Mouse (Mus musculus) liver, embryonic 13.5 days (tissue): ENCODE data around the gene Dcst2. TPM values are rescaled to one million over a fixed set of nuclear protein-coding genes. Genes with fewer than 3 reads are reported as not detected.
A peak's percentile ranks its signal among the peaks of the same experiment; 100 is the strongest.

Experiments used
- ATAC-seq: fragments of 200-750 bp; cut with Nextera tagmentation; 2 replicates; pipeline ENCODE4 v1.8.0; 2017; ENCODE audit warnings: low read depth, mild to moderate bottlenecking, moderate number of reproducible peaks, moderate library complexity
- DNase-seq: peaks from one replicate; pipeline ENCODE4 v3.0.0; 2022
- H3K27ac ChIP-seq: fragments of 300-500 bp; sonication (generic); 2 replicates; pipeline ENCODE4 v1.5.1; 2015; ENCODE audit warnings: moderate library complexity, mild to moderate bottlenecking, inconsistent platforms
- H3K27me3 ChIP-seq: fragments of 300-500 bp; sonication (generic); 2 replicates; pipeline ENCODE4 v1.6.1; 2015; ENCODE audit warnings: mild to moderate bottlenecking, inconsistent platforms
- H3K36me3 ChIP-seq: fragments of 300-500 bp; sonication (generic); 2 replicates; pipeline ENCODE4 v1.6.1; 2015; ENCODE audit warnings: mild to moderate bottlenecking, inconsistent platforms
- H3K4me1 ChIP-seq: fragments of 300-500 bp; sonication (generic); replicated peaks from 2 replicates; pipeline ENCODE4 v1.6.1; 2015; ENCODE audit warnings: inconsistent platforms
- H3K4me2 ChIP-seq: fragments of 300-500 bp; sonication (generic); 2 replicates; pipeline ENCODE4 v1.6.1; 2015; ENCODE audit warnings: inconsistent platforms, mild to moderate bottlenecking, moderate library complexity
- H3K4me3 ChIP-seq: fragments of 300-500 bp; sonication (generic); replicated peaks from 2 replicates; pipeline ENCODE4 v1.5.1; 2015; ENCODE audit warnings: mild to moderate bottlenecking, inconsistent platforms
- H3K9ac ChIP-seq: fragments of 300-500 bp; sonication (generic); 2 replicates; pipeline ENCODE4 v1.6.1; 2015; ENCODE audit warnings: mild to moderate bottlenecking, inconsistent platforms
- H3K9me3 ChIP-seq: fragments of 300-500 bp; sonication (generic); replicated peaks from 2 replicates; pipeline ENCODE4 v1.6.1; 2016; ENCODE audit warnings: inconsistent platforms
- WGBS: fragments of 180-500 bp; shearing (Covaris S2); methylation state at CpG from one replicate; pipeline ENCODE4 v1.1.7; 2015; ENCODE audit not compliant: insufficient replicate concordance; 5-methylcytosine and 5-hydroxymethylcytosine counted together
- polyA plus RNA-seq: library from polyadenylated mRNA; unstranded; fragments of >200 nt; fragmentation: Nextera tagmentation; extraction: Ambion mirVana; gene quantifications from 2 replicates; pipeline ENCODE4 v1.2.1, GENCODE M21; 2015

The Dcst2 gene
- polyA plus RNA-seq, 1 experiment from 2014 or later = 0.08 TPM

DNA sequence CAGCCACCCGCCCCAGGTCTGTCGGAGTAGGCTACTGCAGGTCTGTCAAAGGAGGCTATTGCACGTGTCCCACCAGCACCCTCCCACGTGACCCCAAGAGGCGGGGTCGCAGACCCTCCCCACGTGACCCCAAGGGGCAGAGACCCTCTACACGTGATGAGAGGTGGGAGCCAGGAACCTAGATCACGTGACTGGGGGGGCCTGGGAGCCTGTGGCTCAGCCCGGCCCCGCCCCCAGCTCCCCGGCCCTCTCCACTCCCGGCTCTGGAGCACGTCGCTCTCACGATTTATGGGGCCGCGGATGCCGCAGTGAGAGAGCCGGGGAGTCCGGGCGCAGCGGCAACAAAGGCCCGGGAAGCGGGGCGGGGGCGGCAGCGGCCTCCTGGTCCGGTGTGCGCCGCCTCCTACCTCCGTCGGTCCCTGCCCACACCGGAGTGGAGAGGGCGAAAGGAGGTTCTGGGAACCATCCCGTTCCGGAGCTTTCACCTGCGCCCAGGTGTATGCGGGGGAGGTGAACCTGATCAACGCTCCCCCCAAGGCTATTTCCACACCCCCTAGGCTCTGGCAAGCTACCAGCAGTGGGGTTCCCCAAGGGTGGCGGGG lies 41.1 kb upstream of the Dcst2 start:
- no peak overlapping the region for H3K9ac ChIP-seq

DNA sequence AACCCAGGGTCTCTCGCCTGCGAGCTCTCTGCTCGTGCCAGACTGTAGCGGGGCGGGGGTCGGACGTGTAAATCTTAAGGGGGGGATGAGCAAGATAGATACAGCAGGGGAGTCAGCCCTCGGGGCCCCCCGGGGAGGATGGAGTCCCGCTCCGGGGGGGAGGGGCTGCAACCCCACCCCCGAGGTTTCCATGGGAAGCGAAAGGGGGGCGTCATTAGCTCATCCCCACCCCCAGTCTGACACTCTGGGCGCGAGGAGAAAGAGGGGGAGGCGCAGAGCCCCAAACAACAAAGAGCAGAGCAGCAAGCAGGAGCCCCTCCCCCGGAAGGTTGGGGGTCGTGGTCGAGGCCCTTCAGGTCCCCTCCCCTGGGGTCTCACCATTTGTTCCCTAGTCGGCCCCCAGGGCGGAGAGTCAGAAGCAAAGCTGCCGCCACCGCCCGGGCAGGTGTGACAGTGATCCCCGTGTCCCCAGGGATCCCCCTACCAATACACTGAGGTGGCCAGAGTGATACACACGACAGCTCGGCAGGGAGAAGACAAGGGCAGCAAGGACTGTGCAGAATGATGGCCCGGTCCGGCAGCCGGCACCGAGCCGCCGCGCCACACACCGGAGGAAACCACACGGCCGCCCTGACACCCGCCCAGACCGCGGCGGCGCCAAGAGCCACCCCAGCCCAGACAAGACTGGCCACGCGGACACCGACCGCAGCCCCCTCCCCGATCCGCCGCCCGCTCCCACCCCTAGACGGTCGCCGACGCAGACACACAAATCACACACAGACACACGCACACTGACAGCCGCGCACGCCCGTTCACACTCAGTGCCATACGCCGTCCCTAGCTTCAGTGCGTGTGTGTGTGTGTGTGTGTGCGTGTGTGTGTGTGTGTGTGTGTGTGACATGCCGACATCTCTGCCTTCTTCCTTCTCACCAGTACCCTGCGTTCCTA lies 40.3 kb upstream of the Dcst2 start:
- H3K4me2 ChIP-seq = peak overlapping the region; percentile 66
- H3K9ac ChIP-seq = no peak overlapping the region
- peak overlapping the region; percentile 47 for H3K4me3 ChIP-seq
- peaks cover 96% of the 10 kb centered on the region for H3K27me3 ChIP-seq
- no peak overlapping the region for H3K27ac ChIP-seq
- no peaks in the 10 kb centered on the region for H3K36me3 ChIP-seq
- ATAC-seq = no peak
- H3K4me1 ChIP-seq = peaks cover 44% of the 10 kb centered on the region
- no peaks in the 10 kb centered on the region for H3K9me3 ChIP-seq
- DNase-seq = no peak
- 3% methylated on average over 65 of the region's 66 CpGs for WGBS

More for the DNA sequence above, 41.1 kb upstream of the Dcst2 start:
- DNase-seq = no peak
- H3K4me2 ChIP-seq = peak overlapping the region; percentile 66
- H3K27ac ChIP-seq = no peak overlapping the region
- no peaks in the 10 kb centered on the region for H3K9me3 ChIP-seq
- WGBS = under 1% methylated on average over 26 of the region's 41 CpGs
- no peak for ATAC-seq
- peaks cover 99% of the 10 kb centered on the region for H3K27me3 ChIP-seq
- peak overlapping the region; percentile 47 for H3K4me3 ChIP-seq
- no peaks in the 10 kb centered on the region for H3K36me3 ChIP-seq
- H3K4me1 ChIP-seq = peaks cover 47% of the 10 kb centered on the region

DNA sequence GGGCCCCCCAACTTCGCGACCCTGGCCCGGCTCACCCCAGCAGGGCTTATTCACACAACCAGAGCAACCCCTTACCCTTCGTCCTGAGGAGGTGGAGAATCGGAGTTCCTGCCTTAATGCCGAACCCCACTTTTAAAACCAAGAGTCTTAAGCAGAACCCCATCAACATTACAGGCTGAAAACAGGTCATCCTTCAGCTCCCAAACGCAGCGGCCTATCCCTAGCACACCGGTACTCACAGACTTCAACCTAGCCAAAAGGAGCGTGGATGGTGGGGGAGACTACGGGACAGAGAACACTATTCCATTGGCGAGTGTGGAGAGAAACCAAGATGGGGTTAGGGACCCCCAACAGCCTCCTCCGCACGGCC lies 39.7 kb upstream of the Dcst2 start:
- no peak for DNase-seq
- peaks cover 96% of the 10 kb centered on the region for H3K27me3 ChIP-seq
- H3K4me1 ChIP-seq = peaks cover 43% of the 10 kb centered on the region
- H3K4me2 ChIP-seq = peak overlapping the region; percentile 66
- H3K9me3 ChIP-seq = no peaks in the 10 kb centered on the region
- 4% methylated on average over 14 of the region's 14 CpGs for WGBS
- H3K36me3 ChIP-seq = no peaks in the 10 kb centered on the region
- peak overlapping the region; percentile 47 for H3K4me3 ChIP-seq
- no peak overlapping the region for H3K27ac ChIP-seq
- ATAC-seq = no peak
- H3K9ac ChIP-seq = peak overlapping the region; percentile 31

DNA sequence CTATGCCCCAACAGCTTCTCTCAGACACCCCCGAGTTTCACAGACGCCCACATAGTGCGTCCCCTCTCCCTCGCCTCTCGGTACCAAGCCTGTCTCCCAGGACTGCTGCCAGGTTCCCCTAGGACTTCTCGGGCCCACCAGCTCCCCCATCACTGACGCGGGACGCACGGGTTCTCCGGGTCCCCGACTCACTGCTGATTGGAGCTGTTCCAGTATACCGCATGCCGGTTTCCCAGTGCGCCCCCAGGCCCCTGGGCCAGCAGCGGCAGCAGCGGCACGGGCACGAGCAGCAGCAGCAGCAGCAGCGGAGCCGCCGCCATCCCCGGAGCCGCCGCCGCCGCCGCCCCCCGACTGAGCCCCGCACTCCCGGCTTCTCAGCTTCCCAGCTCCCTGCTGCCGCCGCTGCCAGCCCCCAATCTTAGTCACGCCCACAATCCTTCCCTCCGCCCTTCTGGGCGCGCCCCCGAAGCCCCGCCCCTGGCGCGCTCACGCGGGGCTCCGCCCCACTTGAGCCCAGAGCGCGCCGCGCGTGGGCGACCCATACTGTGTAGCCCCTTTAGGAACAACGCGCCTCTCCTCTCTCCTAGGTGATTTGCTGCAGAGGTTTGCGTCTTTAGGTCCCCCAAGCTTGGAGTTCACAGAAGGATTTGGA lies 39.1 kb upstream of the Dcst2 start, which contains the start of gene Efna3:
TSS of gene Efna3 (minus strand) at position 452 of the 652 bp plus-strand sequence.
- no peak within 1 kb of the TSS for H3K27ac ChIP-seq
- H3K4me3 ChIP-seq = peak within 1 kb of the TSS; percentile 47
- peak within 1 kb of the TSS; percentile 31 for H3K9ac ChIP-seq
- 2% methylated on average over 53 of the region's 53 CpGs for WGBS
- ATAC-seq = peak; percentile 27; the same call in 1 of the 2 replicates
- peaks cover 43% of the 10 kb centered on the region for H3K4me1 ChIP-seq
- no peaks in the 10 kb centered on the region for H3K36me3 ChIP-seq
- peaks cover 96% of the 10 kb centered on the region for H3K27me3 ChIP-seq
- no peaks in the 10 kb centered on the region for H3K9me3 ChIP-seq
- DNase-seq = no peak
- H3K4me2 ChIP-seq = peak within 1 kb of the TSS; percentile 66

DNA sequence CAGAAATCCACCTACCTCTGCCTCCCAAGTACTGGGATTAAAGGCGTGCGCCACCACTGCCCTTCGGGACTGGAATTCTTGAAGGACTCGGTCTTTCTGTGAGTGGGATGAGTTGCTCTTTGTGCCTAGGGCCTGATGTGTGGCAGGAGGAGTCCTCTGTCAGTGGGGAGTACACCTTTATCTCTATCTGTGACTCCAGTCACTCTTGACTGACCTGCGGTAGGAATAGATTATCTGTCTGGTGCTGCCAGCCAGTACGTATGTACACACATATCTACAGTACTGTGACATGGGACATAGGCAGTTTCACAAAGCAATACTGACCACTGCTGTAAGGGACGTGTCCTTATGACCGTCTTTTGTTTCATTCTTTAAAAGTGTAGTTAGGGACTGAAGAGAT lies 35.9 kb upstream of the Dcst2 start:
- DNase-seq (no peak), ATAC-seq (no peak)
- no peaks in the 10 kb centered on the region for H3K9me3 ChIP-seq
- H3K27ac ChIP-seq = no peak overlapping the region
- no peaks in the 10 kb centered on the region for H3K36me3 ChIP-seq
- H3K4me3 ChIP-seq = no peak overlapping the region
- H3K27me3 ChIP-seq = peaks cover 90% of the 10 kb centered on the region
- 56% methylated on average over 8 of the region's 8 CpGs for WGBS
- H3K4me2 ChIP-seq = no peak overlapping the region
- H3K9ac ChIP-seq = no peak overlapping the region
- H3K4me1 ChIP-seq = peaks cover 25% of the 10 kb centered on the region

DNA sequence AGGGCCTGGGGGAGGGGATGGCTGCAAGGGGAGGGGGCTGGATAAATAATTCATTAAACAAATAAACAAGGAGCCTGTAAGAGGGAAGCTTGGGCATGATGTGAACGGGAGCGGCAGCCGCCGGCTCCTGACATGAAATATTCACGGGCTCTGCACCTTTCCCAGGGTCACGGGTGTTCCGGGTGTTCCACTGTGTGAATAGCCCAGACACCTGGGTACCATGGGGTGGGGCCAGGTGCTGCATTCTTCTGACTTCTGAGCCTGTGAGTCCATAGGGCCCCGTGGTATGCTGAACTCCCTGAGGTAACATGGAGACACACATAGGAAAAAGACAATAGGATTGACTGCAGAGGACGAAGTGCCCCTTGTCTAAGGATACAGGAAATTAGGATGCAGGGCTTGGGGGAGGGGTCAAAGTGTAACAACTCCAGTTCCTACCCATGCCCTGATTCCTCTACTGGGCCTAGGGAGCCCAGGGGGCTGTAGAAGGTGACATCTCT lies 34.4 kb upstream of the Dcst2 start:
- peaks cover 10% of the 10 kb centered on the region for H3K4me1 ChIP-seq
- DNase-seq = no peak
- 54% methylated on average over 9 of the region's 9 CpGs for WGBS

DNA sequence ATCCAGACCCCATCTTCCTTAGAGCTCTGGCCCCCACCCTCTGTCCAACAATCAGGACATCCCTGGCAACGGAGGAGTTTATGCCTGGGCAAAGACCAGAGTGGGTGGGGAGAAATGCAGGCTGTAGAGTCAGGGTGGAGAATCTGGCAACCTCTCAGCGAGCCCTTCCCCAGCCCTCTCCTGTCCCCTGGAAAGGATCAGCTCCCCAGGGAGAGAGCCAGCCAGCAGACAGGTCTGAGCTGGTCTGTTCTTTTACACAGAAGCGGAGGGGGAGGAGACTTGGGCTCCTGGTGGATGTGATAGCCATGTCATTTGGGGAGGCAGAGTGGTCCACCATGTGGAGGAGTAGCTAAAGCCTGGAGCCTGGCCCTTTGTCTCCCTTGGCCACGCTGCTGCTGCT lies 33.2 kb upstream of the Dcst2 start:
- H3K4me3 ChIP-seq = no peak overlapping the region
- 0 out of 2 replicates have a peak, but pooled peaks cover 8% of the 10 kb centered on the region for H3K4me1 ChIP-seq
- H3K36me3 ChIP-seq = no peaks in the 10 kb centered on the region
- 24% methylated on average over 4 of the region's 4 CpGs for WGBS
- DNase-seq (no peak), ATAC-seq (no peak)
- no peak overlapping the region for H3K9ac ChIP-seq
- H3K27me3 ChIP-seq = peaks cover 83% of the 10 kb centered on the region
- no peak overlapping the region for H3K4me2 ChIP-seq
- no peak overlapping the region for H3K27ac ChIP-seq
- no peaks in the 10 kb centered on the region for H3K9me3 ChIP-seq

More for the DNA sequence above, 34.4 kb upstream of the Dcst2 start:
- no peaks in the 10 kb centered on the region for H3K9me3 ChIP-seq
- peaks cover 83% of the 10 kb centered on the region for H3K27me3 ChIP-seq
- no peaks in the 10 kb centered on the region for H3K36me3 ChIP-seq
- no peak for ATAC-seq
- H3K4me2 ChIP-seq = no peak overlapping the region
- H3K4me3 ChIP-seq = no peak overlapping the region
- H3K9ac ChIP-seq = no peak overlapping the region
- no peak overlapping the region for H3K27ac ChIP-seq

DNA sequence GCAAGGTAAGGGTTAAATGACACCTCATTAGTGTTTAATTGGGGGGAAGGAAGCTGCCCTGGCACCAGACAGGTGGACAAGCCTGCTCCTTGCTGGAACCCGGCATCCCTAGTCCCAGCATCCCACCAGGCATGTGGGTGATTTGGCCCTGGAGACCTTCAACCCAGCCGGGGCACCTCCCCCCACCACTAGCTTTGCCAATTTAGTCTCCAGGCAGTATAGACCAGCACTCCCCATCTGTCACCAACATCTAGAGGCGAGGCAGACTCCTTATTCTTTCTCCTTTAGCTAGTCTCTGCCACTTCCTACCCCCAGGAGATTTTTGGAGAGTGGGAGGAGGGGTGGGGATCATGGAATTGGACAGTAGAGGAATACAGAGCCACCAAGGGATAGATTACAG lies 31.4 kb upstream of the Dcst2 start:
- Histone ChIP-seq H3K4me3 (no peak overlapping the region), H3K36me3 (no peaks in the 10 kb centered on the region), H3K27ac (no peak overlapping the region), H3K4me1 (0 out of 2 replicates have a peak, but pooled peaks cover 8% of the 10 kb centered on the region), H3K9ac (no peak overlapping the region), H3K27me3 (peaks cover 81% of the 10 kb centered on the region), H3K9me3 (no peaks in the 10 kb centered on the region), H3K4me2 (no peak overlapping the region)
- 52% methylated on average over 3 of the region's 3 CpGs for WGBS
- DNase-seq (no peak), ATAC-seq (no peak)

DNA sequence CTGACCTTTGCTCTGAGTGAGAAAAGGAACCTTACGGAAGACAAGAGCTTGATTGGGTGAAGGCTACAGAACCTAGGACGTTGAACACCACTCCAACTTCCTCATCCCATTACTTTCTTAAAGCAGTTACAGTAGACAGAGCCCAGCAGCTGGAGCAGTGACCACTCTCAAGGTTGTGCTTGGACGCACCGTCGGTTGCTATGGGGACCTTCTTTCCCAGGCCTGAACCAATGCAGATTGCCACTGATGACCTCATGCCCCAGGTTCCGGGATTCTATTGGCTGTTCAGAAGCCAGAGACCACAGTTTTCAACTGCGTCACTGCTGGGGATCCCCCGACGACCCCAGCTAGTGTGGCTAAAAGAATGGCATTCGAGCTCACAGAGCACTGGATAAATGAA lies 30.8 kb upstream of the Dcst2 start:
- H3K27ac ChIP-seq = no peak overlapping the region
- H3K27me3 ChIP-seq = peaks cover 80% of the 10 kb centered on the region
- no peaks in the 10 kb centered on the region for H3K36me3 ChIP-seq
- H3K9ac ChIP-seq = no peak overlapping the region
- H3K9me3 ChIP-seq = no peaks in the 10 kb centered on the region
- ATAC-seq = no peak
- H3K4me2 ChIP-seq = no peak overlapping the region
- no peak overlapping the region for H3K4me3 ChIP-seq
- WGBS = 21% methylated on average over 10 of the region's 10 CpGs
- 0 out of 2 replicates have a peak, but pooled peaks cover 5% of the 10 kb centered on the region for H3K4me1 ChIP-seq
- DNase-seq = no peak

DNA sequence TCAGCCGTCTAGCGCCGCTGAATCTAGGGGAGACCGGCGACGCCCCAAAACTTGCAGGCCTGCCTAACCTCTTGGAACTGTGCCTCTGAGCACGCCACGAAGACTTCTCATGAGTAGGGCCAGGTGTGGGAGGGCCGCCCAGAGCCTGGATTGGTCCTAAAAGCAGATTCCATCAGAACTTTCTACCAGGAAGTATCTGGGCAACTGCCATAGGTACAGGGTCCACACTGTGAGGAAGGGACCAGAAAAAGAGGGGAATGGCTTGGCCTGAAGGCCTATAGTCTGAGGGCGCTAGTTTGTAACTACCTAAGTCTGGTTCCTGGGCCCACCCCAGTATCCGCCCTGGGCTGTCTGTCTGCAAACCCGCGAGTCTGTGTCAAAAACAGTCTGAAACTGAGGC lies 30.2 kb upstream of the Dcst2 start:
- WGBS = 59% methylated on average over 13 of the region's 13 CpGs

DNA sequence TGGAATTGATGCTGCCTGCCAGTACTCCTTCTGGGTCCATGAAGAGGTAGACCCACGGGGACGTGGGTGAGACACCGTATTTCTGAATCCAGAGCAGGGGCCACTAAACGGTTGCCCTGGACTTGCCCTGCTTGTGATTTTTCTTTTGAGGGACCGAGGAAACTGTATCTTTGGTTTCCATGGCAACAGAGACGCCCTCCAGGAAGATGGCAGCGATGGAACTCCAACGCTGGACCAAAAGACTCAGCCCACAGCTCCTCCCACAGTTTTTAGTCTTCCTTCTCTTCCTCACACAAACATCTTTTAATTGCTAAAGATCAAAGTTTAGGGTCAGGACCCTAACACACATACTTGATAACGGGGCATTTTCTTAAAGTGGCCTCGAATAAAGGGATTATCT lies 29.8 kb upstream of the Dcst2 start:
- Histone ChIP-seq H3K4me1 (peaks cover 4% of the 10 kb centered on the region), H3K9ac (no peak overlapping the region), H3K36me3 (no peaks in the 10 kb centered on the region), H3K4me2 (no peak overlapping the region), H3K27ac (no peak overlapping the region), H3K4me3 (no peak overlapping the region), H3K27me3 (peaks cover 80% of the 10 kb centered on the region), H3K9me3 (no peaks in the 10 kb centered on the region)
- ATAC-seq (no peak), DNase-seq (no peak)
- 58% methylated on average over 10 of the region's 10 CpGs for WGBS

More for the DNA sequence above, 30.2 kb upstream of the Dcst2 start:
- H3K4me3 ChIP-seq = no peak overlapping the region
- no peak overlapping the region for H3K27ac ChIP-seq
- H3K9me3 ChIP-seq = no peaks in the 10 kb centered on the region
- no peak overlapping the region for H3K4me2 ChIP-seq
- peaks cover 82% of the 10 kb centered on the region for H3K27me3 ChIP-seq
- ATAC-seq (no peak), DNase-seq (no peak)
- peaks cover 3% of the 10 kb centered on the region; the same call in 1 of the 2 replicates for H3K4me1 ChIP-seq
- no peaks in the 10 kb centered on the region for H3K36me3 ChIP-seq
- H3K9ac ChIP-seq = no peak overlapping the region
